22 mouse cellular contexts compared by ENCODE assay signal in genomic region chrX:103986159-103986558, GRCm38 (mm10). TPM values are rescaled to one million over a fixed set of nuclear protein-coding genes. Genes with fewer than 3 reads are reported as not detected.
DNase-seq lines count a peak whose midpoint lies in the region; ATAC-seq and TF ChIP-seq lines count a peak whose summit lies in the region.
"Had no signal": no experiment of that assay in that cellular context is flagged by ENCODE, and none has a peak within 500 bp of the region (broad histone marks: within the 10 kb centered on the region; RNA-seq: fewer than 3 reads in every experiment).

No protein-coding gene starts in this region.

- H3K4me2 ChIP-seq in embryonic facial prominence, embryonic 14.5 days (ENCODE audit: low read depth, low read length), result no peak overlapping the region
- H3K4me2 ChIP-seq in neural tube, embryonic 13.5 days, result peak overlapping the region; percentile 4; the same call in 1 of the 2 replicates
- no peak overlapping the region for H3K4me2 ChIP-seq in neural tube, embryonic 15.5 days
- H3K4me2 ChIP-seq: embryonic facial prominence, embryonic 12.5 days; heart, embryonic 15.5 days had no signal

- no peaks in the 10 kb centered on the region for H3K9me3 ChIP-seq in embryonic facial prominence, embryonic 14.5 days (ENCODE audit: control insufficient read depth, low read length)
- no peaks in the 10 kb centered on the region for H3K9me3 ChIP-seq in embryonic facial prominence, embryonic 10.5 days
- H3K9me3 ChIP-seq in neural tube, embryonic 13.5 days, result no peaks in the 10 kb centered on the region
- H3K9me3 ChIP-seq in neural tube, embryonic 15.5 days (replicated peaks), result no peaks in the 10 kb centered on the region
- H3K9me3 ChIP-seq: embryonic facial prominence, embryonic 12.5 days; heart, embryonic 15.5 days had no signal

- no peak for ATAC-seq in embryonic facial prominence, embryonic 14.5 days (ENCODE audit: low read depth)
- ATAC-seq in neural tube, embryonic 13.5 days (ENCODE audit: low read depth), result no peak
- no peak for ATAC-seq in neural tube, embryonic 15.5 days (ENCODE audit: low FRiP score)
- ATAC-seq: CD4-positive, CD25-positive, alpha-beta regulatory T cell, adult 4 months had no signal

- H3K36me3 ChIP-seq in embryonic facial prominence, embryonic 14.5 days (ENCODE audit: control insufficient read depth, insufficient read depth, low read length), result no peaks in the 10 kb centered on the region
- no peaks in the 10 kb centered on the region for H3K36me3 ChIP-seq in embryonic facial prominence, embryonic 10.5 days (replicated peaks)
- no peaks in the 10 kb centered on the region for H3K36me3 ChIP-seq in neural tube, embryonic 13.5 days
- H3K36me3 ChIP-seq in neural tube, embryonic 15.5 days, result no peaks in the 10 kb centered on the region
- H3K36me3 ChIP-seq: embryonic facial prominence, embryonic 12.5 days; heart, embryonic 15.5 days had no signal

- peak; percentile 5 for DNase-seq in embryonic facial prominence, embryonic 14.5 days (ENCODE audit: low spot score)
- DNase-seq in embryonic facial prominence, embryonic 10.5 days (ENCODE audit: low spot score), result no peak
- no peak for DNase-seq in layer of hippocampus, adult 2 months (ENCODE audit: low spot score in 2 of 2)
- DNase-seq in layer of hippocampus, adult 8-10 months (ENCODE audit: low spot score in 2 of 2), result no peak
- DNase-seq in lung, postnatal 25 days (ENCODE audit: low spot score), result peak; percentile 13
- DNase-seq in thymus, postnatal 36 days, result no peak
- DNase-seq: adrenal gland, postnatal 36 days; cerebellum, adult 2 months; gastrocnemius, postnatal 14 days; heart, postnatal 4 days; kidney, adult 8-10 months; kidney, postnatal 14 days; left cerebral cortex, postnatal 4 days; liver; right cerebral cortex, postnatal 14 days; spleen, adult 18-20 months; thymus, adult 18-20 months had no signal

- no peak overlapping the region for H3K4me3 ChIP-seq in embryonic facial prominence, embryonic 14.5 days (ENCODE audit: low read depth, low read length)
- H3K4me3 ChIP-seq in embryonic facial prominence, embryonic 10.5 days, result no peak overlapping the region
- H3K4me3 ChIP-seq in layer of hippocampus, adult 2 months, result no peak overlapping the region
- H3K4me3 ChIP-seq in neural tube, embryonic 13.5 days, result no peak overlapping the region
- no peak overlapping the region for H3K4me3 ChIP-seq in neural tube, embryonic 15.5 days (replicated peaks)
- H3K4me3 ChIP-seq: embryonic facial prominence, embryonic 12.5 days; heart, embryonic 15.5 days had no signal

- H3K27me3 ChIP-seq in embryonic facial prominence, embryonic 14.5 days (replicated peaks; ENCODE audit: control insufficient read depth, insufficient read depth, low read length), result peaks cover 8% of the 10 kb centered on the region
- peaks cover 89% of the 10 kb centered on the region for H3K27me3 ChIP-seq in embryonic facial prominence, embryonic 10.5 days (replicated peaks; ENCODE audit: low read depth, poor library complexity, severe bottlenecking)
- peaks cover 63% of the 10 kb centered on the region for H3K27me3 ChIP-seq in neural tube, embryonic 13.5 days
- H3K27me3 ChIP-seq in neural tube, embryonic 15.5 days (replicated peaks), result peaks cover 14% of the 10 kb centered on the region

- H3K9ac ChIP-seq in embryonic facial prominence, embryonic 14.5 days (ENCODE audit: low read depth, low read length), result no peak overlapping the region
- H3K9ac ChIP-seq in neural tube, embryonic 13.5 days, result no peak overlapping the region
- H3K9ac ChIP-seq in neural tube, embryonic 15.5 days (replicated peaks), result no peak overlapping the region
- H3K9ac ChIP-seq: embryonic facial prominence, embryonic 12.5 days; heart, embryonic 15.5 days had no signal

- no peak overlapping the region for H3K27ac ChIP-seq in embryonic facial prominence, embryonic 14.5 days (replicated peaks; ENCODE audit: low read depth, low read length)
- H3K27ac ChIP-seq in embryonic facial prominence, embryonic 10.5 days (replicated peaks), result no peak overlapping the region
- H3K27ac ChIP-seq in layer of hippocampus, adult 2 months, result no peak overlapping the region
- no peak overlapping the region for H3K27ac ChIP-seq in neural tube, embryonic 13.5 days (replicated peaks)
- H3K27ac ChIP-seq in neural tube, embryonic 15.5 days (replicated peaks), result no peak overlapping the region
- H3K27ac ChIP-seq: embryonic facial prominence, embryonic 12.5 days; heart, embryonic 15.5 days had no signal

- peak; percentile 56 for TF ChIP-seq CTCF in layer of hippocampus, adult 2 months (conservative IDR thresholded peaks at IDR 0.05)

- H3K4me1 ChIP-seq in embryonic facial prominence, embryonic 14.5 days (ENCODE audit: control insufficient read depth, insufficient read depth, low read length), result no peaks in the 10 kb centered on the region
- H3K4me1 ChIP-seq in embryonic facial prominence, embryonic 10.5 days, result peaks cover 5% of the 10 kb centered on the region
- no peaks in the 10 kb centered on the region for H3K4me1 ChIP-seq in neural tube, embryonic 13.5 days (replicated peaks)
- 0 out of 2 replicates have a peak, but pooled peaks cover 3% of the 10 kb centered on the region for H3K4me1 ChIP-seq in neural tube, embryonic 15.5 days
- H3K4me1 ChIP-seq: embryonic facial prominence, embryonic 12.5 days; heart, embryonic 15.5 days had no signal

- 25% methylated on average over 6 of the region's 6 CpGs for WGBS in embryonic facial prominence, embryonic 14.5 days
- 26% methylated on average over 6 of the region's 6 CpGs for WGBS in embryonic facial prominence, embryonic 10.5 days
- 18% methylated on average over 6 of the region's 6 CpGs for WGBS in neural tube, embryonic 13.5 days
- WGBS in neural tube, embryonic 15.5 days, result 18% methylated on average over 6 of the region's 6 CpGs

RNA-seq across cellular contexts. Expression of gene Rlim, which starts 5.1 kb away (rescaled TPM):
- polyA plus RNA-seq in embryonic facial prominence, embryonic 14.5 days (2014; fragmentation: Nextera tagmentation; extraction: Ambion mirVana), result 30.6 and 34.7 TPM in 2 replicates
- polyA plus RNA-seq in embryonic facial prominence, embryonic 10.5 days (2016; fragmentation: Nextera tagmentation; extraction: Ambion mirVana), result 43.0 and 43.4 TPM in 2 replicates
- total RNA-seq in layer of hippocampus, adult 2 months (2021), result 10 to 100 TPM; 48.5 to 52.3 TPM
- total RNA-seq in layer of hippocampus, adult 8-10 months (2022), result 10 to 100 TPM; 46.5 to 58.4 (median 55.5) TPM
- polyA plus RNA-seq in neural tube, embryonic 13.5 days (2015; fragmentation: Nextera tagmentation; extraction: Ambion mirVana), result 27.3 and 31.2 TPM in 2 replicates
- 23.2 and 24.0 TPM in 2 replicates for polyA plus RNA-seq in neural tube, embryonic 15.5 days (2015; fragmentation: Nextera tagmentation; extraction: Ambion mirVana)

Comparison
In these comparisons a context has a peak if more than half of its experiments do, and no peak if none do; other contexts are left out.
1. DNase-seq: peak in embryonic facial prominence, embryonic 14.5 days (single experiment) and lung, postnatal 25 days (single experiment); none in embryonic facial prominence, embryonic 10.5 days (single experiment), layer of hippocampus, adult 2 months (0 of 2), layer of hippocampus, adult 8-10 months (0 of 2) and thymus, postnatal 36 days (0 of 2).